Comparison of ENCODE assay signal across 9 mouse cellular contexts in the genomic region with DNA sequence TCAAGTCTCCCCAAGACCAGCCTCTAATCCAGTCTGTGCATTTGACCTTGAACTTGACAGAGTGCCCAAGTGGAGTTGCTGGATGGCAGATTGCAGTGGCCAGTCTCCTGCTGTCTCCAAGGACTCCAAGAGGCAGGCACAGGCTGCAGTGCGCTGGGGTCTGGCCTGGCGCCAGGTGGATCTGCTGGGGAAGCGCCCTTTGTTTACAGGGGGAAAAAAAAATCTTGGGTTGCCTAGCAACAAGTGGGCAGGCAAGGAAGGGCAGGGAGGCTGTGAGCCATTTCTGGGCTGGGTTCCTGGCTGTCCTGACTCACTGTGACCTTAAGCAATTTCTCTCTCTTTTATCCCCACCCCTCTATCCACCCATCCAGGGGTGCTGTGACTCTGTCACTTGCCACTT. TPM values are rescaled to one million over a fixed set of nuclear protein-coding genes. Genes with fewer than 3 reads are reported as not detected.
DNase-seq lines count a peak whose midpoint lies in the region; ATAC-seq and TF ChIP-seq lines count a peak whose summit lies in the region.
"Had no signal": no experiment of that assay in that cellular context is flagged by ENCODE, and none has a peak within 500 bp of the region (broad histone marks: within the 10 kb centered on the region; RNA-seq: fewer than 3 reads in every experiment).

No protein-coding gene starts in this region.

- TF ChIP-seq POLR2A in small intestine, adult 2 months (IDR thresholded peaks at IDR 0.05; ENCODE audit: low read depth, low read length) = no peak

- DNase-seq in frontal cortex, adult 2 months (ENCODE audit: extremely low spot score in 1 of 2, low spot score in 1 of 2) = peak; percentile 58 to 79
- peak; percentile 89 for DNase-seq in heart, adult 8-10 months (ENCODE audit: low spot score)
- peak; percentile 77 for DNase-seq in kidney, adult 9 months
- peak; percentile 99 for DNase-seq in left cerebral cortex, postnatal 4 days
- DNase-seq in midbrain, embryonic 11.5 days (ENCODE audit: low spot score, missing footprints) = peak; percentile 92

- no peak for ATAC-seq in frontal cortex, adult (ENCODE audit: low TSS enrichment)
- ATAC-seq in embryonic facial prominence, embryonic 13.5 days (ENCODE audit: insufficient number of reproducible peaks, insufficient read depth, low FRiP score, low TSS enrichment, low read depth) = 0 out of 2 replicates have a peak, but pooled peaks have one; percentile 32
- ATAC-seq in midbrain, embryonic 11.5 days (ENCODE audit: low FRiP score) = peak; percentile 43

- no peak overlapping the region for H3K4me3 ChIP-seq in embryonic facial prominence, embryonic 13.5 days
- no peak overlapping the region for H3K4me3 ChIP-seq in midbrain, embryonic 11.5 days (ENCODE audit: low read depth, low read length)
- no peak overlapping the region for H3K4me3 ChIP-seq in small intestine, adult 2 months (ENCODE audit: low read depth, low read length)
- H3K4me3 ChIP-seq: limb, embryonic 15.5 days had no signal

- intact Hi-C loops in left cerebral cortex, postnatal 4 days (cut with DNase I) = loop anchor here (10.0 kb wide), 1 partner anchor 435 kb away; the partner anchor contains the start of genes Gpr108 and Trip10

- no peaks in the 10 kb centered on the region for H3K9me3 ChIP-seq in embryonic facial prominence, embryonic 13.5 days
- H3K9me3 ChIP-seq in midbrain, embryonic 11.5 days (ENCODE audit: control insufficient read depth, low read length) = no peaks in the 10 kb centered on the region
- H3K9me3 ChIP-seq: limb, embryonic 15.5 days had no signal

- no peak overlapping the region for H3K27ac ChIP-seq in embryonic facial prominence, embryonic 13.5 days
- 0 out of 2 replicates have a peak overlapping the region, but pooled peaks have one; percentile 3 for H3K27ac ChIP-seq in midbrain, embryonic 11.5 days (ENCODE audit: low read depth, low read length)
- peak overlapping the region; percentile 57 for H3K27ac ChIP-seq in small intestine, adult 2 months (ENCODE audit: insufficient read depth, low read depth, low read length)
- H3K27ac ChIP-seq: limb, embryonic 15.5 days had no signal

- 4% methylated on average over 3 of the region's 3 CpGs for WGBS in embryonic facial prominence, embryonic 13.5 days
- WGBS in midbrain, embryonic 11.5 days = 0% methylated on average over 3 of the region's 3 CpGs
- WGBS in small intestine, adult 2 months = 5% methylated on average over 3 of the region's 3 CpGs

- H3K9ac ChIP-seq in embryonic facial prominence, embryonic 13.5 days = peak overlapping the region; percentile 8; the same call in 1 of the 2 replicates
- H3K9ac ChIP-seq in midbrain, embryonic 11.5 days (ENCODE audit: low read length) = peak overlapping the region; percentile 1; the same call in 1 of the 2 replicates
- H3K9ac ChIP-seq: limb, embryonic 15.5 days had no signal

- H3K4me2 ChIP-seq in embryonic facial prominence, embryonic 13.5 days = no peak overlapping the region
- peak overlapping the region; percentile 9; the same call in 1 of the 2 replicates for H3K4me2 ChIP-seq in midbrain, embryonic 11.5 days
- H3K4me2 ChIP-seq: limb, embryonic 15.5 days had no signal

- peaks cover 4% of the 10 kb centered on the region; the same call in 1 of the 2 replicates for H3K27me3 ChIP-seq in embryonic facial prominence, embryonic 13.5 days
- peaks cover 17% of the 10 kb centered on the region for H3K27me3 ChIP-seq in midbrain, embryonic 11.5 days (ENCODE audit: control insufficient read depth, insufficient read depth, low read length)
- H3K27me3 ChIP-seq in small intestine, adult 2 months (ENCODE audit: control insufficient read depth, insufficient read depth, low read length) = no peaks in the 10 kb centered on the region
- H3K27me3 ChIP-seq: limb, embryonic 15.5 days had no signal

- no peak for TF ChIP-seq CTCF in small intestine, adult 2 months (IDR thresholded peaks at IDR 0.05; ENCODE audit: extremely low read depth, insufficient read length, insufficient replicate concordance, low read depth, low read length)

- H3K36me3 ChIP-seq in embryonic facial prominence, embryonic 13.5 days = no peaks in the 10 kb centered on the region
- no peaks in the 10 kb centered on the region for H3K36me3 ChIP-seq in midbrain, embryonic 11.5 days (ENCODE audit: control insufficient read depth, insufficient read depth, low read length)
- no peaks in the 10 kb centered on the region for H3K36me3 ChIP-seq in small intestine, adult 2 months (ENCODE audit: control insufficient read depth, insufficient read depth, low read length)
- H3K36me3 ChIP-seq: limb, embryonic 15.5 days had no signal

- peaks cover 20% of the 10 kb centered on the region for H3K4me1 ChIP-seq in embryonic facial prominence, embryonic 13.5 days
- peaks cover 39% of the 10 kb centered on the region for H3K4me1 ChIP-seq in midbrain, embryonic 11.5 days (ENCODE audit: control insufficient read depth, insufficient read depth, low read length)
- peaks cover 15% of the 10 kb centered on the region for H3K4me1 ChIP-seq in small intestine, adult 2 months (ENCODE audit: control insufficient read depth, insufficient read depth, insufficient read length, low read length)

RNA-seq across cellular contexts. Expression of gene Rfx2, which starts 20.6 kb away (rescaled TPM):
- 3.6 and 4.0 TPM in 2 replicates for polyA plus RNA-seq in frontal cortex, adult 2 months (2012; rRNA removed)
- 4.5 and 5.2 TPM in 2 replicates for polyA plus RNA-seq in embryonic facial prominence, embryonic 13.5 days (2015; fragmentation: Nextera tagmentation; extraction: Ambion mirVana)
- 1 to 10 TPM; 1.6 to 3.5 (median 2.7) TPM for total RNA-seq in heart, adult 8-10 months (2022)
- 1 to 10 TPM; 2.4 to 3.4 TPM for total RNA-seq in left cerebral cortex, postnatal 4 days (2021)
- 4.6 and 4.8 TPM in 2 replicates for polyA plus RNA-seq in midbrain, embryonic 11.5 days (2014; fragmentation: Nextera tagmentation; extraction: Ambion mirVana)
- 7.7 and 15.4 TPM in 2 replicates for polyA plus RNA-seq in small intestine, adult 2 months (2012; rRNA removed)

RNA-seq across cellular contexts. Expression of gene Prr22, which starts 40.2 kb away (rescaled TPM):
- polyA plus RNA-seq in frontal cortex, adult 2 months (2012; rRNA removed) = 3.5 and 4.2 TPM in 2 replicates
- polyA plus RNA-seq in embryonic facial prominence, embryonic 13.5 days (2015; fragmentation: Nextera tagmentation; extraction: Ambion mirVana) = 1.2 and 1.7 TPM in 2 replicates
- total RNA-seq in heart, adult 8-10 months (2022) = under 1 TPM; 0.31 to 0.60 (median 0.43) TPM
- total RNA-seq in left cerebral cortex, postnatal 4 days (2021) = 1 to 10 TPM; 1.2 TPM
- polyA plus RNA-seq in midbrain, embryonic 11.5 days (2014; fragmentation: Nextera tagmentation; extraction: Ambion mirVana) = 0.54 and 1.0 TPM in 2 replicates
- polyA plus RNA-seq in small intestine, adult 2 months (2012; rRNA removed) = 2.0 and 3.7 TPM in 2 replicates

RNA-seq across cellular contexts. Expression of gene Dus3l, which starts 45.7 kb away (rescaled TPM):
- polyA plus RNA-seq in frontal cortex, adult 2 months (2012; rRNA removed) = 145 and 149 TPM in 2 replicates
- polyA plus RNA-seq in embryonic facial prominence, embryonic 13.5 days (2015; fragmentation: Nextera tagmentation; extraction: Ambion mirVana) = 40.5 and 46.5 TPM in 2 replicates
- total RNA-seq in heart, adult 8-10 months (2022) = 10 to 100 TPM; 15.6 to 18.5 (median 16.6) TPM
- total RNA-seq in left cerebral cortex, postnatal 4 days (2021) = 10 to 100 TPM; 80.0 to 90.4 TPM
- 31.5 and 34.6 TPM in 2 replicates for polyA plus RNA-seq in midbrain, embryonic 11.5 days (2014; fragmentation: Nextera tagmentation; extraction: Ambion mirVana)
- polyA plus RNA-seq in small intestine, adult 2 months (2012; rRNA removed) = 32.1 and 55.6 TPM in 2 replicates

RNA-seq across cellular contexts. Expression of gene Nrtn, which starts 52.9 kb away (rescaled TPM):
- polyA plus RNA-seq in frontal cortex, adult 2 months (2012; rRNA removed) = 5.9 and 7.4 TPM in 2 replicates
- polyA plus RNA-seq in embryonic facial prominence, embryonic 13.5 days (2015; fragmentation: Nextera tagmentation; extraction: Ambion mirVana) = 17.7 and 18.4 TPM in 2 replicates
- total RNA-seq in heart, adult 8-10 months (2022) = 10 to 100 TPM; 22.4 to 26.7 (median 24.6) TPM
- 1 to 10 TPM; 1.2 to 1.3 TPM for total RNA-seq in left cerebral cortex, postnatal 4 days (2021)
- polyA plus RNA-seq in midbrain, embryonic 11.5 days (2014; fragmentation: Nextera tagmentation; extraction: Ambion mirVana) = 7.4 and 9.1 TPM in 2 replicates
- 34.9 and 36.8 TPM in 2 replicates for polyA plus RNA-seq in small intestine, adult 2 months (2012; rRNA removed)
